Mouse (Mus musculus): ENCODE data around the gene Xlr3c. TPM values are rescaled to one million over a fixed set of nuclear protein-coding genes. Genes with fewer than 3 reads are reported as not detected.
"Not testable (repeated sequence)": the region's sequence is repeated elsewhere in the genome, so short reads cannot be mapped to it uniquely, and the experiment has no call there.

Gene Xlr3c
- polyA plus RNA-seq, 1 experiment from 2014 or later = not detected

DNA sequence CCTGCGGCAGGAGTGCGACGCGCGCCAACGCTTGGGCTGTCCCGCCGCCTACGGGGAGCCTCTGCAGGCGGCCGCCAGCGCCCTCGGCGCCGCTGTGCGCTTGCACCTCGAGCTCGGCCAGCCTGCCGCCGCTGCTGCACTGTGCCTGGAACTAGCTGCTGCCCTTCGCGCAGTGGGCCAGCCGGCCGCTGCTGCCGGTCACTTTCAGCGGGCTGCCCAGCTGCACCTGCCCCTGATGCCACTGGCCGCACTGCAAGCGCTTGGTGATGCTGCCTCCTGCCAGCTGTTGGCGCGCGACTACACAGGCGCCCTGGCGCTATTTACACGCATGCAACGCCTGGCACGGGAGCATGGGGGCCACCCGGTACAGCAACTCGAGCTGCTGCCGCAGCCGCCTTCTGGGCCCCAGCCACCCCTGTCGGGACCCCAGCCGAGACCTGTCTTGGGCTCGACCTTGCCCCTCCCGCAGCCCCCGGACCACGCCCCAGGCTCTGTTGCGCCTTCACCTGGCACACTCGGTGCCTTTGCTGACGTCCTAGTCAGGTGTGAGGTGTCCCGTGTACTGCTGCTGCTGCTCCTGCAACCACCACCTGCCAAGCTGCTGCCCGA is 36.5 kb downstream of the Xlr3c start:
- peak overlapping the region; percentile 90 for H3K27ac ChIP-seq (replicated peaks in 1 of 2; ENCODE audit: control insufficient read depth in 1 of 2, insufficient read depth in 1 of 2, low read depth in 2 of 2, low read length in 2 of 2)
- H3K36me3 ChIP-seq (ENCODE audit: control insufficient read depth, insufficient read depth, low read length) = no peaks in the 10 kb centered on the region
- WGBS = 20% methylated on average over 51 of the region's 51 CpGs

GRCm38 (mm10) chrX:73227914-73228605 is 37.1 kb downstream of the Xlr3c start, which contains the start of gene F8a:
F8a (plus strand) TSS chrX:73228291.
- H3K4me1 ChIP-seq (ENCODE audit: control insufficient read depth in 2 of 2, insufficient read depth in 2 of 2, low read length in 2 of 2) = peaks cover 2 to 3% of the 10 kb centered on the region in 2 experiments; a peak in 1 of 4 replicates
- 19% methylated on average over 39 of the region's 39 CpGs for WGBS

More for the DNA sequence above, 36.5 kb downstream of the Xlr3c start:
- Histone ChIP-seq H3K9ac (ENCODE audit: low read length) (peak overlapping the region; percentile 74), H3K4me1 (ENCODE audit: control insufficient read depth in 2 of 2, insufficient read depth in 2 of 2, low read length in 2 of 2) (peaks cover 2 to 3% of the 10 kb centered on the region in 2 experiments; a peak in 1 of 4 replicates), H3K4me2 (ENCODE audit: low read length) (peak overlapping the region; percentile 85), H3K4me3 (ENCODE audit: control insufficient read depth in 1 of 2, insufficient read depth in 1 of 2, low read depth in 1 of 2, low read length in 2 of 2) (peak overlapping the region; percentile 62 to 76), H3K27me3 (ENCODE audit: control insufficient read depth, insufficient read depth, low read length) (no peaks in the 10 kb centered on the region), H3K9me3 (ENCODE audit: control insufficient read depth, low read length) (no peaks in the 10 kb centered on the region)
- peak; percentile 62; the same call in 1 of the 2 replicates for ATAC-seq (ENCODE audit: insufficient number of reproducible peaks, insufficient read depth, low FRiP score, low read depth)

GRCm38 (mm10) chrX:73225365-73225764 is 39.8 kb downstream of the Xlr3c start:
- no peaks in the 10 kb centered on the region for H3K36me3 ChIP-seq (ENCODE audit: control insufficient read depth, insufficient read depth, low read length)
- H3K27ac ChIP-seq (replicated peaks in 1 of 2; ENCODE audit: control insufficient read depth in 1 of 2, insufficient read depth in 1 of 2, low read depth in 2 of 2, low read length in 2 of 2) = no peak overlapping the region
- H3K4me2 ChIP-seq (ENCODE audit: low read length) = no peak overlapping the region
- ATAC-seq (ENCODE audit: insufficient number of reproducible peaks, insufficient read depth, low FRiP score, low read depth) = no peak
- H3K9ac ChIP-seq (ENCODE audit: low read length) = no peak overlapping the region
- no peaks in the 10 kb centered on the region for H3K9me3 ChIP-seq (ENCODE audit: control insufficient read depth, low read length)
- no peak overlapping the region for H3K4me3 ChIP-seq (ENCODE audit: control insufficient read depth in 1 of 2, insufficient read depth in 1 of 2, low read depth in 1 of 2, low read length in 2 of 2)
- peaks cover 2 to 3% of the 10 kb centered on the region in 2 experiments; a peak in 1 of 4 replicates for H3K4me1 ChIP-seq (ENCODE audit: control insufficient read depth in 2 of 2, insufficient read depth in 2 of 2, low read length in 2 of 2)
- no peaks in the 10 kb centered on the region for H3K27me3 ChIP-seq (ENCODE audit: control insufficient read depth, insufficient read depth, low read length)
- 47% methylated on average over 1 of the region's 1 CpGs for WGBS

More at GRCm38 (mm10) chrX:73227914-73228605, 37.1 kb downstream of the Xlr3c start, which contains the start of gene F8a:
- Histone ChIP-seq H3K4me3 (ENCODE audit: control insufficient read depth in 1 of 2, insufficient read depth in 1 of 2, low read depth in 1 of 2, low read length in 2 of 2) (peak within 1 kb of the TSS; percentile 62 to 76), H3K9ac (ENCODE audit: low read length) (peak within 1 kb of the TSS; percentile 74), H3K36me3 (ENCODE audit: control insufficient read depth, insufficient read depth, low read length) (no peaks in the 10 kb centered on the region), H3K27me3 (ENCODE audit: control insufficient read depth, insufficient read depth, low read length) (no peaks in the 10 kb centered on the region), H3K9me3 (ENCODE audit: control insufficient read depth, low read length) (no peaks in the 10 kb centered on the region), H3K27ac (replicated peaks in 1 of 2; ENCODE audit: control insufficient read depth in 1 of 2, insufficient read depth in 1 of 2, low read depth in 2 of 2, low read length in 2 of 2) (peak within 1 kb of the TSS; percentile 90), H3K4me2 (ENCODE audit: low read length) (peak within 1 kb of the TSS; percentile 85)
- peak; percentile 93 for ATAC-seq (ENCODE audit: insufficient number of reproducible peaks, insufficient read depth, low FRiP score, low read depth)

- H3K4me1 ChIP-seq (ENCODE audit: control insufficient read depth in 2 of 2, insufficient read depth in 2 of 2, low read length in 2 of 2); H3K27ac ChIP-seq (replicated peaks in 1 of 2; ENCODE audit: control insufficient read depth in 1 of 2, insufficient read depth in 1 of 2, low read depth in 2 of 2, low read length in 2 of 2); H3K27me3 ChIP-seq (ENCODE audit: control insufficient read depth, insufficient read depth, low read length); H3K36me3 ChIP-seq (ENCODE audit: control insufficient read depth, insufficient read depth, low read length); H3K4me3 ChIP-seq (ENCODE audit: control insufficient read depth in 1 of 2, insufficient read depth in 1 of 2, low read depth in 1 of 2, low read length in 2 of 2); H3K9me3 ChIP-seq (ENCODE audit: control insufficient read depth, low read length); ATAC-seq (ENCODE audit: insufficient number of reproducible peaks, insufficient read depth, low FRiP score, low read depth); H3K4me2 ChIP-seq (ENCODE audit: low read length); H3K9ac ChIP-seq (ENCODE audit: low read length): not testable (repeated sequence)
- 72% methylated on average over 10 of the region's 19 CpGs for WGBS
These were observed 51.2 kb downstream of the Xlr3c start, which contains the start of gene Xlr4b for GRCm38 (mm10) chrX:73213819-73214564. Xlr4b (plus strand) TSS chrX:73214333.

Other genes with a start within 250 kb of the Xlr3c start
- 0.11 TPM in 1 of 2 replicates, not detected in the other for gene Pnma5, start 228.3 kb downstream of the Xlr3c start, polyA plus RNA-seq (2014; fragmentation: Nextera tagmentation; extraction: Ambion mirVana)
- gene Pnma3, start 200.6 kb downstream of the Xlr3c start, polyA plus RNA-seq (2014; fragmentation: Nextera tagmentation; extraction: Ambion mirVana) = not detected in 2 replicates
- 1.8 TPM in 1 of 2 replicates, not detected in the other for gene Xlr4a, start 182.9 kb downstream of the Xlr3c start, polyA plus RNA-seq (2014; fragmentation: Nextera tagmentation; extraction: Ambion mirVana)
- 1.4 TPM in 2 replicates for gene Xlr3a, start 168.3 kb downstream of the Xlr3c start, polyA plus RNA-seq (2014; fragmentation: Nextera tagmentation; extraction: Ambion mirVana)
- not detected in 2 replicates for gene Gm14685, start 148.3 kb downstream of the Xlr3c start, polyA plus RNA-seq (2014; fragmentation: Nextera tagmentation; extraction: Ambion mirVana)
- gene Xlr5b, start 116.6 kb downstream of the Xlr3c start, polyA plus RNA-seq (2014; fragmentation: Nextera tagmentation; extraction: Ambion mirVana) = not detected in 2 replicates
- gene DXBay18, start 115.9 kb downstream of the Xlr3c start, polyA plus RNA-seq (2014; fragmentation: Nextera tagmentation; extraction: Ambion mirVana) = not detected in 2 replicates
- gene Spin2d, start 88.4 kb downstream of the Xlr3c start, polyA plus RNA-seq (2014; fragmentation: Nextera tagmentation; extraction: Ambion mirVana) = not detected in 2 replicates
- 2.7 and 11.9 TPM in 2 replicates for gene Xlr3b, start 73.2 kb downstream of the Xlr3c start, polyA plus RNA-seq (2014; fragmentation: Nextera tagmentation; extraction: Ambion mirVana)
- 0.26 and 2.3 TPM in 2 replicates for gene Xlr4b, start 51.1 kb downstream of the Xlr3c start, polyA plus RNA-seq (2014; fragmentation: Nextera tagmentation; extraction: Ambion mirVana)
- 9.4 and 10.0 TPM in 2 replicates for gene F8a, start 37.1 kb downstream of the Xlr3c start, polyA plus RNA-seq (2014; fragmentation: Nextera tagmentation; extraction: Ambion mirVana)
- gene Xlr4c, start 22.3 kb downstream of the Xlr3c start, polyA plus RNA-seq (2014; fragmentation: Nextera tagmentation; extraction: Ambion mirVana) = 0.35 TPM in 1 of 2 replicates, not detected in the other
- 0.14 TPM in 1 of 2 replicates, not detected in the other for gene Xlr5a, start 27.6 kb upstream of the Xlr3c start, polyA plus RNA-seq (2014; fragmentation: Nextera tagmentation; extraction: Ambion mirVana)
- gene Xlr5c, start 27.6 kb upstream of the Xlr3c start, polyA plus RNA-seq (2014; fragmentation: Nextera tagmentation; extraction: Ambion mirVana) = not detected in 2 replicates
- not detected in 2 replicates for gene Gm45015, start 71.5 kb upstream of the Xlr3c start, polyA plus RNA-seq (2014; fragmentation: Nextera tagmentation; extraction: Ambion mirVana)
- gene Zfp275, start 77.2 kb upstream of the Xlr3c start, polyA plus RNA-seq (2014; fragmentation: Nextera tagmentation; extraction: Ambion mirVana) = 10.2 and 11.0 TPM in 2 replicates
- gene Gm18336, start 133.3 kb upstream of the Xlr3c start, polyA plus RNA-seq (2014; fragmentation: Nextera tagmentation; extraction: Ambion mirVana) = not detected in 2 replicates
- not detected in 2 replicates for gene Zfp92, start 145.7 kb upstream of the Xlr3c start, polyA plus RNA-seq (2014; fragmentation: Nextera tagmentation; extraction: Ambion mirVana)
- not detected in 2 replicates for gene Trex2, start 170.0 kb upstream of the Xlr3c start, polyA plus RNA-seq (2014; fragmentation: Nextera tagmentation; extraction: Ambion mirVana)
- gene Haus7, start 193.7 kb upstream of the Xlr3c start, polyA plus RNA-seq (2014; fragmentation: Nextera tagmentation; extraction: Ambion mirVana) = 42.0 and 43.2 TPM in 2 replicates
- 111 and 130 TPM in 2 replicates for gene Bgn, start 218.2 kb upstream of the Xlr3c start, polyA plus RNA-seq (2014; fragmentation: Nextera tagmentation; extraction: Ambion mirVana)
- 0.27 and 0.41 TPM in 2 replicates for gene Atp2b3, start 237.7 kb upstream of the Xlr3c start, polyA plus RNA-seq (2014; fragmentation: Nextera tagmentation; extraction: Ambion mirVana)